Comparison of ENCODE assay signal across 22 mouse cellular contexts in genomic region chr5:114717292-114717691, GRCm38 (mm10).
"Had no signal": no experiment of that assay in that cellular context is flagged by ENCODE, and none has a peak within 500 bp of the region (broad histone marks: within the 10 kb centered on the region; RNA-seq: fewer than 3 reads in every experiment).

No protein-coding gene starts in this region.

- H3K9me3 ChIP-seq: heart, embryonic 10.5 days; heart, embryonic 12.5 days; hindbrain, embryonic 10.5 days; hindbrain, embryonic 12.5 days; intestine, embryonic 15.5 days; limb, embryonic 10.5 days; limb, embryonic 12.5 days had no signal

- H3K4me3 ChIP-seq: gastrocnemius, adult 2 months; heart, embryonic 10.5 days; heart, embryonic 12.5 days; hindbrain, embryonic 10.5 days; hindbrain, embryonic 12.5 days; intestine, embryonic 15.5 days; layer of hippocampus, adult 2 months; left cerebral cortex, adult 2 months; limb, embryonic 10.5 days; limb, embryonic 12.5 days had no signal

- DNase-seq: gastrocnemius, adult 2 months; gastrocnemius, postnatal 10 days; gastrocnemius, postnatal 25 days; heart, adult 18-20 months; heart, postnatal 10 days; heart, postnatal 4 days; kidney, adult 18-20 months; kidney, adult 8-10 months; kidney, postnatal 10 days; kidney, postnatal 25 days; kidney, postnatal 4 days; liver had no signal

- H3K4me1 ChIP-seq: heart, embryonic 10.5 days; heart, embryonic 12.5 days; hindbrain, embryonic 10.5 days; hindbrain, embryonic 12.5 days; limb, embryonic 10.5 days; limb, embryonic 12.5 days had no signal

- H3K27ac ChIP-seq: gastrocnemius, adult 2 months; heart, embryonic 10.5 days; hindbrain, embryonic 10.5 days; hindbrain, embryonic 12.5 days; hindbrain, embryonic 14.5 days; intestine, embryonic 15.5 days; layer of hippocampus, adult 2 months; left cerebral cortex, adult 2 months; limb, embryonic 10.5 days; limb, embryonic 12.5 days had no signal

- H3K27me3 ChIP-seq: heart, embryonic 12.5 days; hindbrain, embryonic 12.5 days; intestine, embryonic 15.5 days; limb, embryonic 12.5 days had no signal
